Mouse (Mus musculus) heart, adult 2 months (tissue): ENCODE measurements around the gene Erc2. TPM values are rescaled to one million over a fixed set of nuclear protein-coding genes. Genes with fewer than 3 reads are reported as not detected.
A peak's percentile ranks its signal among the peaks of the same experiment; 100 is the strongest.

Experiments used
- DNase-seq, 2 experiments: peaks; one replicate each; pipeline ENCODE4 v3.0.0; 2021
- H3K27ac ChIP-seq: fragments of 200-600 bp; 2 replicates; pipeline ENCODE4 v1.8.1; 2022
- H3K27me3 ChIP-seq: fragments of 200-500 bp; 2 replicates; pipeline ENCODE4 v1.6.1; 2012; ENCODE audit warnings: mild to moderate bottlenecking, low read length, inconsistent platforms, mixed read lengths; ENCODE audit not compliant: control insufficient read depth, insufficient read depth
- H3K36me3 ChIP-seq: fragments of 200-500 bp; 2 replicates; pipeline ENCODE4 v1.6.1; 2012; ENCODE audit warnings: low read length, inconsistent platforms; ENCODE audit not compliant: control insufficient read depth, insufficient read depth
- H3K4me1 ChIP-seq: fragments of 200-500 bp; 2 replicates; pipeline ENCODE4 v1.6.1; 2011; ENCODE audit warnings: low read length; ENCODE audit not compliant: control insufficient read depth, insufficient read depth
- H3K4me3 ChIP-seq: fragments of 200-600 bp; 2 replicates; pipeline ENCODE4 v1.8.1; 2022
- H3K79me2 ChIP-seq: fragments of 200-500 bp; replicated peaks from 2 replicates; pipeline ENCODE4 v1.6.1; 2012; ENCODE audit warnings: mild to moderate bottlenecking, inconsistent platforms, low read length, moderate library complexity, mixed read lengths; ENCODE audit not compliant: control insufficient read depth, insufficient read depth
- H3K9ac ChIP-seq: fragments of 200-500 bp; 2 replicates; pipeline ENCODE4 v1.6.1; 2012; ENCODE audit warnings: low read depth, mild to moderate bottlenecking, control low read depth, inconsistent platforms, low read length, mixed read lengths
- CTCF ChIP-seq: fragments of 200-600 bp; IDR thresholded peaks from 2 replicates; pipeline ENCODE4 v1.8.1; 2022; ENCODE audit warnings: antibody characterized with exemption, mild to moderate bottlenecking, moderate library complexity
- EP300 ChIP-seq: fragments of 200-500 bp; IDR thresholded peaks from 2 replicates; pipeline ENCODE4 v1.6.1; 2011; ENCODE audit warnings: low read depth, low read length, control low read depth; ENCODE audit not compliant: insufficient read depth
- POLR2A ChIP-seq: fragments of 200-500 bp; IDR thresholded peaks from 2 replicates; pipeline ENCODE4 v1.6.1; 2011; ENCODE audit warnings: mild to moderate bottlenecking, low read depth, low read length, control low read depth; ENCODE audit not compliant: insufficient read depth
- WGBS: fragments of 180-500 bp; shearing (Covaris S2); methylation state at CpG from one replicate; pipeline ENCODE4 v1.1.7; 2018; 5-methylcytosine and 5-hydroxymethylcytosine counted together
- intact Hi-C: fragments of 180-260 bp; cut with DNase I; formaldehyde crosslinking; loops from one replicate; pipeline ENCODE4 v1.15.1; 2025
- polyA plus RNA-seq: library from polyadenylated mRNA; depleted of rRNA; stranded (reverse); fragments of >200 nt; gene quantifications from 2 replicates; pipeline ENCODE4 v1.2.3, GENCODE M21; 2012
- total RNA-seq, 2 experiments: library from RNA; stranded (reverse); gene quantifications; 2 replicates each; pipeline ENCODE4 v1.2.3; 2021

The Erc2 gene
- total and polyA plus RNA-seq, 3 experiments: 0.49 to 0.68 (median 0.64) TPM

DNA sequence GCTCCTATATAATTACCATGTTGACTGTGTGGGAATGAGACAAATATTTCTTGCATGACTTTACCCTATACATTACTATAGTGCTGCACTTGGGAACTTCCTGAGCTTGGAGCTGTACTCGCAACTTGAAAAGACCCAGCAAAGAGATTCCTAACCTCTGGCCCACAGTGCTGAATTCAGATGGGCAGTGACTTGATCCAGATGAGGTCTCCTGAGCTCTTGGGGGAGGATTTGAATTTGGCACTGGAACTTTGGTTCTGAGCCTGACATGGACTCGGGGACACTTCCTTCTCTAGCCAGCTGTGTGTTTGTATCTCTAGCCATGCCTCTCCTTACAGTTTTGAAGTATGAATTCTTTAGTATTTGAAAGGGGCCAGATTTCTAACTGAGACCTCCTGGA is 666.7 kb downstream of the Erc2 start:
- intact Hi-C loops: no loop called here
- Histone ChIP-seq H3K9ac (no peak overlapping the region), H3K27me3 (no peaks in the 10 kb centered on the region), H3K27ac (no peak overlapping the region), H3K36me3 (no peaks in the 10 kb centered on the region), H3K79me2 (no peaks in the 10 kb centered on the region), H3K4me3 (no peak overlapping the region), H3K4me1 (peaks cover 2% of the 10 kb centered on the region; the same call in 1 of the 2 replicates)
- WGBS: 63% methylated on average over 2 of the region's 2 CpGs
- TF ChIP-seq CTCF (no peak), POLR2A (no peak), EP300 (no peak)
- DNase-seq: no peak

GRCm38 (mm10) chr14:28293921-28294320 is 671.7 kb downstream of the Erc2 start:
- no peaks in the 10 kb centered on the region for H3K4me1 ChIP-seq
- 67% methylated on average over 5 of the region's 5 CpGs for WGBS
- no peak overlapping the region for H3K4me3 ChIP-seq
- H3K36me3 ChIP-seq: no peaks in the 10 kb centered on the region
- no peaks in the 10 kb centered on the region for H3K79me2 ChIP-seq
- no peak overlapping the region for H3K9ac ChIP-seq
- no peaks in the 10 kb centered on the region for H3K27me3 ChIP-seq
- H3K27ac ChIP-seq: no peak overlapping the region
- intact Hi-C loops: no loop called here
- no peak for DNase-seq
- TF ChIP-seq EP300 (no peak), CTCF (no peak), POLR2A (no peak)

GRCm38 (mm10) chr14:28295145-28295544 is 672.9 kb downstream of the Erc2 start:
- Histone ChIP-seq H3K4me1 (no peaks in the 10 kb centered on the region), H3K27me3 (no peaks in the 10 kb centered on the region), H3K4me3 (no peak overlapping the region), H3K36me3 (no peaks in the 10 kb centered on the region), H3K9ac (no peak overlapping the region), H3K27ac (no peak overlapping the region), H3K79me2 (no peaks in the 10 kb centered on the region)
- no peak for TF ChIP-seq POLR2A
- TF ChIP-seq EP300: no peak
- no peak for TF ChIP-seq CTCF
- intact Hi-C loops: no loop called here
- DNase-seq: no peak
- WGBS: 48% methylated on average over 4 of the region's 4 CpGs

- TF ChIP-seq POLR2A (no peak), CTCF (no peak), EP300 (no peak)
- DNase-seq: no peak
Observed at GRCm38 (mm10) chr14:28300095-28300494, 677.9 kb downstream of the Erc2 start.

GRCm38 (mm10) chr14:28301251-28301650 is 679.0 kb downstream of the Erc2 start:
- DNase-seq: no peak
- H3K9ac ChIP-seq: no peak overlapping the region
- 36% methylated on average over 5 of the region's 5 CpGs for WGBS
- no peaks in the 10 kb centered on the region for H3K27me3 ChIP-seq
- H3K27ac ChIP-seq: no peak overlapping the region
- H3K4me1 ChIP-seq: no peaks in the 10 kb centered on the region
- intact Hi-C loops: loop anchor here (5.0 kb wide), 1 partner anchor 206 kb away; no protein-coding TSS in a partner anchor
- H3K4me3 ChIP-seq: no peak overlapping the region
- TF ChIP-seq EP300 (no peak), CTCF (peak; percentile 47)
- no peaks in the 10 kb centered on the region for H3K79me2 ChIP-seq
- H3K36me3 ChIP-seq: no peaks in the 10 kb centered on the region

More at GRCm38 (mm10) chr14:28300095-28300494, 677.9 kb downstream of the Erc2 start:
- Histone ChIP-seq H3K9ac (no peak overlapping the region), H3K36me3 (no peaks in the 10 kb centered on the region), H3K4me3 (no peak overlapping the region), H3K79me2 (no peaks in the 10 kb centered on the region), H3K4me1 (no peaks in the 10 kb centered on the region), H3K27me3 (no peaks in the 10 kb centered on the region), H3K27ac (no peak overlapping the region)
- WGBS: 51% methylated on average over 6 of the region's 6 CpGs
- intact Hi-C loops: loop anchor here (5.0 kb wide), 1 partner anchor 207 kb away; no protein-coding TSS in a partner anchor

- H3K4me1 ChIP-seq: no peaks in the 10 kb centered on the region
- H3K27ac ChIP-seq: no peak overlapping the region
- no peak overlapping the region for H3K9ac ChIP-seq
- 78% methylated on average over 5 of the region's 5 CpGs for WGBS
- no peaks in the 10 kb centered on the region for H3K27me3 ChIP-seq
- TF ChIP-seq POLR2A (no peak), CTCF (no peak), EP300 (no peak)
- no peak overlapping the region for H3K4me3 ChIP-seq
- no peaks in the 10 kb centered on the region for H3K36me3 ChIP-seq
- no peak for DNase-seq
- no peaks in the 10 kb centered on the region for H3K79me2 ChIP-seq
- intact Hi-C loops: loop anchor here (5.0 kb wide), 1 partner anchor 203 kb away; no protein-coding TSS in a partner anchor
Observed at GRCm38 (mm10) chr14:28304131-28304530, 681.9 kb downstream of the Erc2 start.
